Comparison of ENCODE assay signal across 8 mouse cellular contexts in genomic region chr19:5770925-5771860, GRCm38 (mm10). TPM values are rescaled to one million over a fixed set of nuclear protein-coding genes. Genes with fewer than 3 reads are reported as not detected.
DNase-seq lines count a peak whose midpoint lies in the region; ATAC-seq and TF ChIP-seq lines count a peak whose summit lies in the region.

Scyl1 (minus strand) TSS chr19:5771419.

- H3K9me3 ChIP-seq in ES-Bruce4 (replicated peaks; ENCODE audit: control insufficient read depth, insufficient read depth, low read length, poor library complexity, severe bottlenecking), result no peaks in the 10 kb centered on the region
- no peaks in the 10 kb centered on the region for H3K9me3 ChIP-seq in forebrain, embryonic 15.5 days
- no peaks in the 10 kb centered on the region for H3K9me3 ChIP-seq in liver, postnatal 0 days (ENCODE audit: low read length)
- H3K9me3 ChIP-seq in neural tube, embryonic 13.5 days, result 0 out of 2 replicates have a peak, but pooled peaks cover 4% of the 10 kb centered on the region

- no peak for TF ChIP-seq EP300 in ES-Bruce4 (IDR thresholded peaks at IDR 0.05; ENCODE audit: insufficient read depth, low read depth, low read length)
- no peak for TF ChIP-seq EP300 in liver, postnatal 0 days (IDR thresholded peaks at IDR 0.05; ENCODE audit: low read depth)

- TF ChIP-seq POLR2A in ES-Bruce4 (IDR thresholded peaks at IDR 0.05; ENCODE audit: insufficient read depth, low read length), result peak; percentile 54
- peak; percentile 75; the same call in 1 of the 2 replicates for TF ChIP-seq POLR2A in testis, adult 2 months (IDR thresholded peaks at IDR 0.05; ENCODE audit: control insufficient read depth, low read depth, low read length)

- peak within 1 kb of the TSS; percentile 85 for H3K4me2 ChIP-seq in forebrain, embryonic 15.5 days (replicated peaks)
- H3K4me2 ChIP-seq in liver, postnatal 0 days (ENCODE audit: low read depth, low read length), result peak within 1 kb of the TSS; percentile 92
- H3K4me2 ChIP-seq in neural tube, embryonic 13.5 days, result peak within 1 kb of the TSS; percentile 92

- ATAC-seq in forebrain, embryonic 15.5 days (replicated peaks), result peak; percentile 96
- ATAC-seq in liver, postnatal 0 days, result peak; percentile 98
- ATAC-seq in neural tube, embryonic 13.5 days (ENCODE audit: low read depth), result peak; percentile 97

- intact Hi-C loops in heart, postnatal 14 days (cut with DNase I), result loop anchor here (2.0 to 10.0 kb wide), 2 partner anchors 42 to 364 kb away; partner anchors contain the start of gene Fam89b

- H3K27ac ChIP-seq in ES-Bruce4 (ENCODE audit: insufficient read depth, low read length), result no peak within 1 kb of the TSS
- peak within 1 kb of the TSS; percentile 79 for H3K27ac ChIP-seq in forebrain, embryonic 15.5 days (replicated peaks)
- peak within 1 kb of the TSS; percentile 83 for H3K27ac ChIP-seq in liver, postnatal 0 days (ENCODE audit: low read depth)
- H3K27ac ChIP-seq in neural tube, embryonic 13.5 days (replicated peaks), result peak within 1 kb of the TSS; percentile 86
- peak within 1 kb of the TSS; percentile 58 for H3K27ac ChIP-seq in testis, adult 2 months (ENCODE audit: control insufficient read depth, insufficient read depth, low read depth, low read length)

- 0 out of 2 replicates have a peak, but pooled peaks cover 3% of the 10 kb centered on the region for H3K36me3 ChIP-seq in ES-Bruce4 (ENCODE audit: control insufficient read depth, insufficient read depth, low read length, poor library complexity, severe bottlenecking)
- peaks cover 20% of the 10 kb centered on the region for H3K36me3 ChIP-seq in forebrain, embryonic 15.5 days
- peaks cover 16% of the 10 kb centered on the region for H3K36me3 ChIP-seq in liver, postnatal 0 days (replicated peaks; ENCODE audit: insufficient read depth, low read length)
- H3K36me3 ChIP-seq in neural tube, embryonic 13.5 days, result peaks cover 35% of the 10 kb centered on the region
- H3K36me3 ChIP-seq in testis, adult 2 months (ENCODE audit: control insufficient read depth, insufficient read depth, low read length), result no peaks in the 10 kb centered on the region; the same call in 1 of the 2 replicates

- DNase-seq in cerebellum, adult 11-12 months, result peak; percentile 95
- DNase-seq in heart, postnatal 14 days, result peak; percentile 97 to 98
- DNase-seq in layer of hippocampus, adult 11-12 months (ENCODE audit: low spot score), result peak; percentile 93
- DNase-seq in liver, postnatal 0 days, result peak; percentile 98

- H3K4me1 ChIP-seq in ES-Bruce4 (ENCODE audit: control insufficient read depth, insufficient read depth, low read length), result no peaks in the 10 kb centered on the region
- peaks cover 21% of the 10 kb centered on the region for H3K4me1 ChIP-seq in forebrain, embryonic 15.5 days
- peaks cover 8% of the 10 kb centered on the region for H3K4me1 ChIP-seq in liver, postnatal 0 days (ENCODE audit: insufficient read depth)
- H3K4me1 ChIP-seq in neural tube, embryonic 13.5 days (replicated peaks), result peaks cover 24% of the 10 kb centered on the region
- peaks cover 6% of the 10 kb centered on the region for H3K4me1 ChIP-seq in testis, adult 2 months (ENCODE audit: control insufficient read depth, insufficient read depth, low read length)

- no peaks in the 10 kb centered on the region for H3K27me3 ChIP-seq in ES-Bruce4 (ENCODE audit: control insufficient read depth, insufficient read depth, low read length, poor library complexity, severe bottlenecking)
- H3K27me3 ChIP-seq in forebrain, embryonic 15.5 days, result no peaks in the 10 kb centered on the region
- H3K27me3 ChIP-seq in liver, postnatal 0 days (ENCODE audit: insufficient read depth, low read length), result no peaks in the 10 kb centered on the region
- H3K27me3 ChIP-seq in neural tube, embryonic 13.5 days, result no peaks in the 10 kb centered on the region
- no peaks in the 10 kb centered on the region for H3K27me3 ChIP-seq in testis, adult 2 months (ENCODE audit: control insufficient read depth, insufficient read depth, low read length)

- TF ChIP-seq CTCF in ES-Bruce4 (IDR thresholded peaks at IDR 0.05; ENCODE audit: low read depth, low read length), result no peak
- TF ChIP-seq CTCF in liver, postnatal 0 days (IDR thresholded peaks at IDR 0.05; ENCODE audit: low read depth), result no peak
- TF ChIP-seq CTCF in testis, adult 2 months (IDR thresholded peaks at IDR 0.05; ENCODE audit: control insufficient read depth, insufficient read depth, insufficient replicate concordance, low read depth, low read length), result no peak

- peak within 1 kb of the TSS; percentile 84 for H3K9ac ChIP-seq in ES-Bruce4 (ENCODE audit: low read depth, poor library complexity, severe bottlenecking)
- H3K9ac ChIP-seq in forebrain, embryonic 15.5 days (replicated peaks), result peak within 1 kb of the TSS; percentile 83
- H3K9ac ChIP-seq in liver, postnatal 0 days (replicated peaks), result peak within 1 kb of the TSS; percentile 84
- H3K9ac ChIP-seq in neural tube, embryonic 13.5 days, result peak within 1 kb of the TSS; percentile 95

- WGBS in forebrain, embryonic 15.5 days, result under 1% methylated on average over 64 of the region's 64 CpGs
- under 1% methylated on average over 60 of the region's 64 CpGs for WGBS in liver, postnatal 0 days (ENCODE audit: insufficient replicate concordance)
- under 1% methylated on average over 64 of the region's 64 CpGs for WGBS in neural tube, embryonic 13.5 days

- peak within 1 kb of the TSS; percentile 80 for H3K4me3 ChIP-seq in ES-Bruce4 (ENCODE audit: low read depth, low read length)
- H3K4me3 ChIP-seq in forebrain, embryonic 15.5 days, result peak within 1 kb of the TSS; percentile 91
- peak within 1 kb of the TSS; percentile 76 for H3K4me3 ChIP-seq in liver, postnatal 0 days (ENCODE audit: low read depth, low read length)
- peak within 1 kb of the TSS; percentile 79 for H3K4me3 ChIP-seq in neural tube, embryonic 13.5 days
- H3K4me3 ChIP-seq in testis, adult 2 months (ENCODE audit: control insufficient read depth, low read depth, low read length), result peak within 1 kb of the TSS; percentile 88

RNA-seq across cellular contexts. Expression of gene Scyl1, which starts in this region (rescaled TPM):
- polyA plus RNA-seq in ES-Bruce4 (2011; ENCODE audit: insufficient read depth, insufficient read length, low read depth, missing spikeins), result 37.1 and 42.8 TPM in 2 replicates
- polyA plus RNA-seq in forebrain, embryonic 15.5 days (2015; fragmentation: Nextera tagmentation; extraction: Ambion mirVana), result 66.9 and 67.9 TPM in 2 replicates
- total RNA-seq in heart, postnatal 14 days (2021), result 10 to 100 TPM; 66.2 to 67.2 TPM
- polyA plus RNA-seq in liver, postnatal 0 days (2015; fragmentation: Nextera tagmentation; extraction: Ambion mirVana), result 16.9 and 17.0 TPM in 2 replicates
- polyA plus RNA-seq in neural tube, embryonic 13.5 days (2015; fragmentation: Nextera tagmentation; extraction: Ambion mirVana), result 66.7 and 69.8 TPM in 2 replicates
- polyA plus RNA-seq in testis, adult 2 months (2012; rRNA removed), result 43.1 and 46.7 TPM in 2 replicates
